Mouse (Mus musculus): ENCODE data around the gene Hk3. TPM values are rescaled to one million over a fixed set of nuclear protein-coding genes. Genes with fewer than 3 reads are reported as not detected.

The Hk3 gene
- polyA plus RNA-seq, 1 experiment = 0.59 TPM

Other genes with a start within 250 kb of the Hk3 start
- gene Eif4e1b, start 237.4 kb downstream of the Hk3 start, polyA plus RNA-seq (2012; ENCODE audit: insufficient read depth, insufficient read length, missing spikeins) = not detected in 2 replicates
- 29.5 and 42.0 TPM in 2 replicates for gene Tspan17, start 232.0 kb downstream of the Hk3 start, polyA plus RNA-seq (2012; ENCODE audit: insufficient read depth, insufficient read length, missing spikeins)
- 3.1 and 3.6 TPM in 2 replicates for gene Unc5a, start 72.0 kb downstream of the Hk3 start, polyA plus RNA-seq (2012; ENCODE audit: insufficient read depth, insufficient read length, missing spikeins)
- gene Uimc1, start 78.9 kb upstream of the Hk3 start, polyA plus RNA-seq (2012; ENCODE audit: insufficient read depth, insufficient read length, missing spikeins) = 16.8 and 21.5 TPM in 2 replicates
- 3.0 and 4.4 TPM in 2 replicates for gene Zfp346, start 83.9 kb upstream of the Hk3 start, polyA plus RNA-seq (2012; ENCODE audit: insufficient read depth, insufficient read length, missing spikeins)
- not detected in 2 replicates for gene Gm17617, start 112.2 kb upstream of the Hk3 start, polyA plus RNA-seq (2012; ENCODE audit: insufficient read depth, insufficient read length, missing spikeins)
- gene Fgfr4, start 131.3 kb upstream of the Hk3 start, polyA plus RNA-seq (2012; ENCODE audit: insufficient read depth, insufficient read length, missing spikeins) = not detected in 2 replicates
- 24.0 and 34.1 TPM in 2 replicates for gene Nsd1, start 188.4 kb upstream of the Hk3 start, polyA plus RNA-seq (2012; ENCODE audit: insufficient read depth, insufficient read length, missing spikeins)

All from brown adipose tissue, adult 24 weeks (tissue).